Mouse (Mus musculus) gastrocnemius, adult 8-10 months (tissue): ENCODE results near the gene Zdhhc5. TPM values are rescaled to one million over a fixed set of nuclear protein-coding genes. Genes with fewer than 3 reads are reported as not detected.
A peak's percentile ranks its signal among the peaks of the same experiment; 100 is the strongest.

Experiments used
- DNase-seq, 2 experiments: peaks; one replicate each; pipeline ENCODE4 v3.0.0; 2022; ENCODE audit warnings: low spot score in 2 of 2
- microRNA-seq: library from miRNA; unstranded; fragments of <30 nt; microRNA quantifications from one replicate; pipeline ENCODE4 v1.2.0, GENCODE M21; 2022
- total RNA-seq, 4 experiments: library from RNA; stranded (reverse); gene quantifications; 2 replicates each; pipeline ENCODE4 v1.2.4; 2022

The Zdhhc5 gene
- total RNA-seq, 4 experiments from 2014 or later, result 78.4 to 100 (median 81.7) TPM

DNA sequence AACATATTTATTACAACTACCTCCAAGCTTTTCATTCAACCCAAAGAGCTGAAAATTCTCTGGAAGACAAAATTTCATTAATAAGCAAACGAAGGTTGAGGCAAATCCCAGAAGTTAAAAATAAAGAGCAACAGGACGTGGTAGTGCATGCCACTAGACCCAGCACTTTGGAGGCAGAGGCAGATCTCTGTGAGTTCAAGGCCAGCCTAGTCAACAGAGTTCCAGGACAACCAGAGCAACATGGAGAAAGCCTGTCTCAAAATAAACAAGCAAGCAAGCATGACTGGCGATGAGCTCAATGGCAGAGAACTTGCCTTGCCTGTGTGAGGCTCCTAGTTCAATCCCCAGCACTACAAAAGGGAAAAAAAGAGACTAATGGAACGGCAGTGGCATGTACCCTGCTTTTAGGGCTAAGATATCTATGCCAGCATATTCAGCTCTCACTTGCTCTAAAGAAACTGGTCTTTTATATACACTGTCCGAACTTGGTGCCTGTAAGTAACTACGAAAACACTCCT is 67.9 kb downstream of the Zdhhc5 start:
- no peak for DNase-seq

- DNase-seq, result no peak
These were observed 68.8 kb downstream of the Zdhhc5 start for GRCm38 (mm10) chr2:84646138-84646537.

GRCm38 (mm10) chr2:84640833-84641232 is 74.1 kb downstream of the Zdhhc5 start:
- DNase-seq, result no peak

DNA sequence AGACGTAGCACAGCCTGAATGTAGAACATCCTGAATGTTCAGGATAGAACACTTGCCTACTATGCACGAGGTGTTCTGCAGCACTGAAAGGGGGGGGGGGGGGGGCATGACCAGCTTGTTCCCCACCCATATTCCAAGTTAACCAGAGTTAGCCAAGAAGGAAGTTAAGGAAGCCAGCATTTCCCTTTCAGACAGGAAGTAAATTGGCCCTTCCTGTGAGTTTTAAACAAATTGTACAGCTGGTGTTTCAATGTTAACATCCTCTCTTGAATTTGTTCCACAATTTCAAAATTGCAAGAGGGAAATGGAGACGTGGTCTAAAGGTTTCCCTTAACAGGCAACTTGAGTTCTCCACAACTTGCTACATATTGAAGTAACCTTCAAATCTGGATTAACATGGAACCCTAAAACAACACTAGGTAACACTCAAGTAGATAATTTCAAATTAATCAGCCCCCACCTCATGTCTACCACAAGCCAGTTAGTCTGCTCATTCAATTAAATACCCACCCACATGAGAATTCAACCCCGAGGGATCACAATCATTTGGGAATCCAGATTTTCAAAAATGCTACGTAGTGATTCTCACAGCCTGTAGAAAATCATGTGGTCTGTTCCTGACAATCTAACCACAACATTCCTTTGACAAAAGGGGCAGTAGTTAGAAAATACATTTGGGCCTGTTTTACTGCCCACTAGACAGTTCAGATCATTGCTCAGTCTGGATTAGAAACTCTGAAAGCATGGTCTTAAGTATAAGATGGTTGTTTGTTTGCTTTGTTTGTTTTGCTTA is 76.4 kb downstream of the Zdhhc5 start:
- DNase-seq, result no peak

Small RNAs within 50 kb of the gene (microRNA-seq; reads per million reads assigned to microRNA genes)
- gene Mir130a, result 2,001 reads per million, percentile 85 among the genes with 10 or more reads in this experiment

Other genes starting within 250 kb of the Zdhhc5 start
- 1 to 10 TPM; 1.7 to 3.3 (median 2.2) TPM for gene Tfpi, start 238.4 kb downstream of the Zdhhc5 start, total RNA-seq
- gene Ctnnd1, start 64.4 kb downstream of the Zdhhc5 start, total RNA-seq, result 10 to 100 TPM; 20.7 to 26.6 (median 21.9) TPM
- gene Btbd18, start 56.1 kb downstream of the Zdhhc5 start, total RNA-seq, result not detected
- gene Selenoh, start 44.4 kb downstream of the Zdhhc5 start, total RNA-seq, result 10 to 100 TPM; 13.4 to 19.9 (median 16.4) TPM
- 1 to 10 TPM in 1 of 4 experiments, not detected in 3; 1.4 TPM for gene Gm28635, start 37.1 kb downstream of the Zdhhc5 start, total RNA-seq
- gene Med19, start 36.8 kb downstream of the Zdhhc5 start, total RNA-seq, result 1 to 10 TPM; 6.0 to 8.0 (median 6.9) TPM
- gene Tmx2, start 36.0 kb downstream of the Zdhhc5 start, total RNA-seq, result 10 to 100 TPM; 41.0 to 55.7 (median 49.0) TPM
- gene Clp1, start 12.2 kb upstream of the Zdhhc5 start, total RNA-seq, result 1 to 10 TPM; 3.7 to 4.3 (median 4.1) TPM
- gene Ypel4, start 18.9 kb upstream of the Zdhhc5 start, total RNA-seq, result under 1 TPM in 3 of 4 experiments, not detected in 1; 0.34 to 0.54 (median 0.54) TPM
- gene Gm19426, start 28.5 kb upstream of the Zdhhc5 start, total RNA-seq, result under 1 TPM in 1 of 4 experiments, not detected in 3; 0.60 TPM
- gene Serping1, start 60.3 kb upstream of the Zdhhc5 start, total RNA-seq, result 10 to 100 TPM; 22.0 to 55.1 (median 36.1) TPM
- 1 to 10 TPM; 1.5 to 3.5 (median 2.3) TPM for gene Ube2l6, start 83.6 kb upstream of the Zdhhc5 start, total RNA-seq
- 10 to 100 TPM; 46.3 to 63.9 (median 59.0) TPM for gene Smtnl1, start 107.5 kb upstream of the Zdhhc5 start, total RNA-seq
- 10 to 100 TPM; 37.9 to 51.4 (median 45.5) TPM for gene Timm10, start 111.8 kb upstream of the Zdhhc5 start, total RNA-seq
- gene Slc43a1, start 123.7 kb upstream of the Zdhhc5 start, total RNA-seq, result 10 to 100 TPM in 3 of 4 experiments, 1 to 10 TPM in 1; 8.0 to 28.2 (median 14.4) TPM
- under 1 TPM in 3 of 4 experiments, not detected in 1; 0.19 to 0.62 (median 0.43) TPM for gene Rtn4rl2, start 171.5 kb upstream of the Zdhhc5 start, total RNA-seq
- 10 to 100 TPM; 10.9 to 29.6 (median 17.7) TPM for gene Slc43a3, start 221.4 kb upstream of the Zdhhc5 start, total RNA-seq